Mouse (Mus musculus): ENCODE measurements around the gene Samd15. TPM values are rescaled to one million over a fixed set of nuclear protein-coding genes. Genes with fewer than 3 reads are reported as not detected.
"Not testable (repeated sequence)": the region's sequence is repeated elsewhere in the genome, so short reads cannot be mapped to it uniquely, and the experiment has no call there.

Samd15 gene
- under 1 TPM; 0.14 to 0.50 TPM for total RNA-seq (2021)
- long read RNA-seq, experiment 1: 0 reads
- long read RNA-seq, experiment 2: 0 reads

DNA sequence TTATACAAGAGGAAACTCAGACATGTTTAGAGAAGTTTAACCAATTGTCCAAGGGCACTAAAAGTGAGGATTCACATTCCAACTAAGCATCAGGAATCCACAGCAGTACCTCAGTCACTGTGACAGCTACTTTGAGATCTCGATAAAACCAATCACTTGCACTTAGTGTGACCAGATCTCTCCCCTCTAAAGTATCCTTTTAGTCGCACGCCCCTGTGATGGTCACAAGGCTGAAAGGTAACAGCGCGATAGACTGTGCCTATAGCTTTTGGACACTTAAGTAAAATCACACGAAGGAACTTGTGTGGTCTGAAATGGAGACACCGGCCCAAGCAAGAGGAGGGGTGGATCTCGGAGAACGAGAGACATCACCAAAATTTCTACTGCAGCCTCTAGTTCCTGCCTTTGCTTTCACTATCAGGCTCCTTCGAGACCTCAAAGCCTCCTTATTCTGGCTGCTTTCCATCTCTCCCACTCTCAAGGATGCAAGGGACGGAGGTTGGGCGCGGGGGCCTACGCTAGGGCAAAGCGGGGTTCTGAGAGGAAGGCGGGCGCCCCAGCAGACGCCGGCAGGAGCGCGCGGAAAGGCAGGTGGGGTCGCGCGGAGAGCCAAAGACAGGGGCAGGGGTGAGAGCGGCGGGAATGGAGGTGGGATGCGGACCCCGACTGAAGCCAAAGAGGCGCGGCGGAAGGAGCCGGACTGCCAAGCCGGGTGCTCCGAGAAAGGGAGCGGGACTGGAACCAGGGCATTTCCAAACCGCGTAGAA is at the start of gene Samd15:
Gene Samd15, plus strand, starts transcription at position 518 of the 767 bp plus-strand sequence.
- peak; percentile 32 for DNase-seq

DNA sequence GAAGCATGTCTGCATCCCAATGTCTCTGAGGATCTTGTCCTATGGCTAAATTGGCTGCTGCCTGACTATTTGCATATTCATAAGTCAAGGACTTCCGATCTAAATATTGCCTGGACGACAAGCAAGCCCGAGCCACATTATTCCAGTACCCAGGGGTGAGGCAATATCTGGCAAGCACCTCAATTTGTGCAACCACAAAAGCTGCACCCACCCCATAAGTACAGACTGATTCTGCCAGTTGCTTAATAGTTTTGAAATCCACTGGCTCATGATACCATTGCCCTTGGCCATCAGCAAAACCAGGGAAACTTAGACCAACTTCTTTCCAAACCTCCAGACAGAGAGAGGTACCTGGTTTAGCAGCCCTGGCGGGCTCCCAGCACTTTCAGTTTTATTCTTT is 45.1 kb upstream of the Samd15 start:
- not testable (repeated sequence) for DNase-seq

DNA sequence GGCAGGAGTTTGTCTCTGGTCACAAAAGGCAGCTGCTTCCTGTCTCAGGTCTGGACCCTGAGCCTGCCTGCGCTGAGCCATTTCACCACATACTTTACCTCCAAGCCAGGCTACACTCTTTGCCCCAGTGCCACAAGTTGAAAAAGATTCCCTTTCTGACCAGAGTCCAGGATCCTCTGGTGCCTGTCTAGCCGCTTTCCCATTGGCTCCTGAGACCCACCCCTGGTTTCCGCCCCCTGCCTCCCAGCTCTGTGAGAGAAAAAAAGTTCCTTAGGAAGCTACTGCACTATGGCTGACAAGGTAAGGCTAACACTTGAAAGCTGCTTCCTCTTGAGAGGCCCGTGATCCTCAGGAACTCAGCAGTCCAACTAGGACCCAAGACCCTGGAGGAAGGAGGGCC is 42.2 kb upstream of the Samd15 start:
- DNase-seq: no peak

DNA sequence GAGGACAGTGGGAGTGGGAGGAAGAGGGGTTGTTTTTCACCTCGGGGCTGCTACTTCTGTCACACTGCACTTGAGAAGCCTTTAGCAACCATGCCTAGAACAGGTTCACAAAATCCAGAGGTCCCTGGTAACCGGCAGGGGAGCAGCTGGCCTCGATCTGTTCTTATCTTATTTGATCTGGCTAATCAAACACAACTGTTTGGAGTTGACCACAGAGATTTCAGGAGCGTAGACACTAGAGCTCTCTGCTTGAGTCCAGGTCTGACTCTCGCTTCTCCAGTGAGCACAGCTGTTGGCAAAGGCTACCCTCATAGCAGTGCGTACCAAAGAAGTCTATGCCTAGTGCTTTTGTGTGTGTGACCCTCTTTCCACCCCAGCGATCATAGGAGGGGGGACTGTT is 41.4 kb upstream of the Samd15 start:
- no peak for DNase-seq

DNA sequence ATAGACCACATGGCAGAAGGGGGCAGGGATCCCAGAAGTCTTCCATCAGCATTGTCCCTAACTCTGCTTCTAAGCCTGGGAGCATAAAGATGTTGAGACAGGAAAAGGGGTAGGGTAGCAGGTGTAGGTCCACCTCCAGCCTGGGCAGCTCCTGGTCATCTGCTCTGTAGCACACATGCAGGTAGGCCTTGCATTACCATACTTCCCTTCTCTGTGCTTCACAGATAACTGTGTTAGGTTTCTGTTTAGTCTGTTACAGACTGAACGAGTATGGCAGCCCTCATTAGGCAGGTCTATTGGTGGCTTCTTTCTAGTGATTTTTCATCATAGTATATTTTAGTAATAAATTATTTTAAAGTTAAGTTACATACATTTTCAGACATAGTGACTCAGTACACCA is 39.2 kb upstream of the Samd15 start:
- DNase-seq: no peak

DNA sequence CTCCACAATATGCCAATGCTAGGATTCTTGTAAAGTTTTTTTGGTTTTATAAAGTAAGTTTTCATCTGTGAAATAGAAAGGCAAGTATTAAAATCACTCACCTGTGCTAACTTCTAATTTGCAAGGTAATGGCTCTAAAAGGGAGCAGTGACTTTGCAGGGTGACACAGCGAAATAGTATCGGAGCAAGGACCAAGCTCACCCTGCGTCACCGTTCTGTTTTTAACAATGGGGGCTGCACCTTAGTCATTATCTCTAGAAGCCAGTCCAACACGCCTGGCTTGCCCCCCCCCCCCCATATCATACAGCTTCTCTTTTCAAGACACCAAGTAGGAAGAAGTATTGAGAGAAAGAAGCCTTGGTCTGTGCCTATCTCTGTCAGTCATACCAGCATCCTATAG is 38.7 kb upstream of the Samd15 start:
- no peak for DNase-seq

DNA sequence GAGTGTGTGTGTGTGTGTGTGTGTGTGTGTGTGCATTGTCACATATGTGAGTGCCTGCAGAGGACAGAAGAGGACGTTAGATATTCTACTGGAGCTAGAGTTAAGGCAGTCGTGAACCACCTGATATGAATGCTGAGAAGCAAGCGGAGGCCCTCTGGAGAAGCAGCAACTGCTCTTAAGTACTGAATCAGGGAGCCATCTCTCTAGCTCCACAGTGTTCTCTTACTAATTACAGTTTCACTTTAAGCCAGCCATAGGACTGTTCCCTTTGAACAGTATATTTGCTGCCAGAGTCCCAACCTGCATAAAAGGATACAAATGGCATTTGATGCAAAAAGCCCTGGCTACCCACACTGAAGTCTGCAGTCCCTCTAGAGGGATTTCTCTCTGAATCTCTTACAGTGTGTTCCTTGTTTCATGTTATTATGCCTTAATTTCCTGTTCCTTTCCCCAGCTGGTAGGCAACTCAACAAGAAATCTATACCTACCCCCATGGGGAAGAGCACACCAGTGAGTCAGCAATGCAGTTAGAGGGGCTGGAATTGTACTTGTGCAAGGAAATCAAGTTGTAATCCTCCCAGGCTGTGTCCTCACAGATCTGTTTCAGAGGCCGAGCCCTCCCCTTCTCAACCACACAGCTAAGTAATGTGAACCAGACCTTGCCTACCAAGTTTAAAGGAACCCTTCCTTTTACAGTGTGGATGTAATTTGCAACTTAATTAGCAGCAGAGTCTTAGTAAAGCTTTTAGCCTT is 24.2 kb upstream of the Samd15 start:
- no peak for DNase-seq

DNA sequence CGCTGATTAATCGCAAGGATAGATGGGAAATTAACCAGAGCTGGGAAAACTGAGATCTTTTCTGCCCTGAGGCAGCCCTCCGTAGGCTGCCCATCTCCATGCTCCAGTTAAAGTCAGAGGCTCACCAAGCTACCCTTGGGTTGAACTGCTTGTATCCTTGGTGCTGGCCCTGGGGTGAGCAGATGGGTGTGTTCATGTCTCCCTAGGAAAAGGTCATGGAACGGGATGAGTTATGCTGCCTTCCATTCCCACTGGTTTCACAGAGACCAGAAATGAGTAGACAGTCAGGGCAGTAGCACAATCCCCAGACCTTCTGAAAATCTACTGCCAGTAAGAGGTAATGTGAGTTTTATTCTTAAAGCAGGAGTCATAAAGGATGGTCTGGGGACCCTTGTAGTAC is 21.9 kb upstream of the Samd15 start:
- no peak for DNase-seq

DNA sequence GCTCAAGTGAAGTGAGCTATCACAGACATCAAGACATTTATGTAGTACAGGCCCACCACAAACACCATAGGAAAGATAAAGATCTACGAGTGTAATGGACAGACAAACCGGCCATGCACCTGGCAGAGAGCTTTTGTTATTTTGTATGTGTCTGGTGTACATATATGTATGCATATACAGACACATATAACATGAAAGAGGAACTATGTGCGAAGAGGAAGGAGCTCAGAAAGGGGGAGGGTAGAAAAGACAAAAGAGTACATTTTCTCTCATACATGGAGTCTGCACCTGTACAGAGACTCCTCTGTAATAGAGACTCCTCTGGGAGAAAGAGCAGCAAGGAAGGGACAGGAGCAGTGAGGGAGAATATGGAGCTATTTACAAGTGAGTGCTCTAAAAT is 6.5 kb upstream of the Samd15 start:
- DNase-seq: no peak

DNA sequence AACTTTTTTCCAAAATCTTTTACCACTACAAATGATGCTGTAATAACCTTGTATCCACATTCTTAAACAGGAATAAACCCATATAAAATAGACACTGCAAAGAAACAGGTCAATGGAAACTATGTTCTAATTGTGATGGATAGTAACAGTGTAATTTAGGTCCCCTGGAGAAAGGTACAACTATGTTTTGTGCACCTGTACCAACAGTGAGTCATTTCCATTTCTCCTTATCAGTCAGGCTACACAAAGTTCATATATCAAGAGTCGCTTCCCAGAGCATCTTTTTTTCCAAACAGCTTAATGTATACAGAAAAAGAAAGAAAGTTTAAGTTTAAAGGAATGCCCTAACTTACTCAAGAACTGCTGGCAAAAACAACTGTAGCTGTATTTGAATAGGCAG is 4.5 kb upstream of the Samd15 start:
- no peak for DNase-seq

DNA sequence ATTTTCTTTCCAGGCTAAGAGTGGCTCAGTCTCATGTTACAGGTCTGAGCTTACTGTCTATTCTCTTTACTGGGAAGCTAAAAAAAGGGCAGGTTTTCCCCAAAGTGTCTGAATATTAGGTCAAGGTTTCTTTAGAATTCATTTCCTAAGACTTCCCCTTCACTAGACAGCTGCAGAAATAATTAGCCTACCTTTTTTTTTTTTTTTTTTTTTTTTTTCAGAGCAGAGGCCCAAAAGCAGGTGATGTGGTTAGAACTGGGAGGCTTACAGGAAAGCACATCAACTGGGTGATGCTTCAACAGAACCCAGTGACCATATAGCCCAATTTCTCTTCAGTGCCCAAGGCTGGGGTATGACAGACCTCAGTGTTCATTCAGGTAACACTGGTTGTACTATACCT is 3.2 kb upstream of the Samd15 start:
- DNase-seq: no peak

DNA sequence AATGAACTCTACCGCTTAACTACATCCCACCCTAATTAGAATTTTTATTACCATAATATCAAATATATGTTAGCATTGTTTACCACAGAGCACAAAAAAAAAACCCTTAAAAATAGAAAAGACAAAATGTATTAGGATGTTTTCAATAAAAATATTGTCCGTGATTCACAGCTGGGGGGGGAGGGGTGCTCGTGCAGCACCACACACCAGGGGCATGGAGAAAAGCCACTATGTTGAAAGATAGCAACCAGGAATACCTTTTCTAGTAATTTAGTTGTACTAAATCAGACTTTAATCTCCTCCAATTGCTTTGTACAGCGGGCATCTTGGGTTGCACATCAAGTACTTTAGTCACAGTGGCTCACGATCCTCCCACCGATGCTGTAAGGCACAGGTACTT is 731 bp upstream of the Samd15 start:
- DNase-seq: no peak

DNA sequence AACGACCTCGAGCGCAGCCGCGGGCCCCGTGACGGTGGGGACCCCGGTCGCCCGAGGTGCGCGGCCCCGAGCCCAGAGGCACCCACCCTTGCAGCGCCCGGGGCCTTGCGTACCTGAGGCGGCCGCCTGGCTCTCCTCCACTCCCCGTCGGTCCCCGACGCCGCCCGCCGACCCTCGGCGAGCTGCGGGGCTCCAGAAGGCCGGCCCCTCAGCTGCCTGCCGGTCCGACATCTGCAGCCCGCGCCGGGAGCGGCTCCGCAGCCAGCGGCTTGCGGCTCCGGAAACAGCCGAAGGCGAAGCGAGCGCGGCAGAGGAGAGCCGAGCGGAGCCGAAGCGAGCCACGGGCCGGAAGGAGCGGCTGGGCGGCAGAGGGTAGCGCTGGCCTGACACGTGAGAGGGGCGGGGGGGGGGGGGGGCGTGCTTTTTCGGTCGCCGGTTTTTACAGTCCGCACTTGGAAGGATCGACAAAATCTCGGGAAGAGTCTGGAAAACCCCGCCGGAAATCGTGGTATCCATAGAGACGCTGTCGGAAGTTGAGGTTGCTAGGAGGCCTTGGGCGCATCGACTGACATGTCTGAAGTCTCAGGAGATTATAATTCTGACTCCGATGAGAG is 557 bp downstream of the Samd15 start, which contains the start of gene Tmed8:
Gene Tmed8, minus strand, starts transcription at position 482 of the 614 bp plus-strand sequence.
- DNase-seq: peak; percentile 75

DNA sequence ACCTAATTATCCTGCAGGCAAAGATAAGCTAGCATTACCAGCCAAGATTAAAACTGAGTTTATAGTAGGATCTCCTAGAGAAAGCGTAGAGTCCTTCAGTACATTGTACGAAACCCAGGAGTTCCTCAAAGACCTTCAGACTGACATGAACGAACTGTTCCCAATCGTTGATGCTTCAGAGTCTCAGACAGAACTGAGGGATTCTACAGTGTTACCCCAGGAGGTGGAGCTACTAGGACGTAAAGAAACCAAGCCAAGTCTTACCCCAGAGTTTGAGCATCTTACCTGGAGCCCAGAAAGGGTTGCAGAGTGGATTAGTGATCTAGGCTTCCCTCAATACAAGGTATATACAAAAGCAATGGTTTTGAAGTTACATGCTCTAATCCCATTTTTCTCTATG is 2.2 kb downstream of the Samd15 start:
- no peak for DNase-seq

DNA sequence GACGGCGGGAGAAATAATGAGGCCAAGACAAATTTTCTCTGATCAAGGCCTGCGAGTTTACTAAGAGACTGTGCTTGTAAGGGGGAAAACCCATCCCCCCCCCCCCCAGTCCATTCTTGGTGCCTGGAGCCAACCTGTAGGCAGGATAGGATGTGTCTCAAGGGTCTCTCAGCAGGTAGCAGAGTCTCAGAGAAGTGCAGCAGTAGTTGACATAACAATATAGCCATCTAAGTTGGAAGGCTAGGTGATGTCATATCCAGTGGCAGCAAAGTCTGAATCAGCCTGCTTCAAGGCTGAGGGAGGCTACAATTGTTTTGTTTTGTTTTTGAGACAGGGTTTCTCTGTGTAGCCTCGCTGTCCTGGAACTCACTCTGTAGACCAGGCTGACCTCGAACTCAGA is 6.3 kb downstream of the Samd15 start:
- DNase-seq: not testable (repeated sequence)

DNA sequence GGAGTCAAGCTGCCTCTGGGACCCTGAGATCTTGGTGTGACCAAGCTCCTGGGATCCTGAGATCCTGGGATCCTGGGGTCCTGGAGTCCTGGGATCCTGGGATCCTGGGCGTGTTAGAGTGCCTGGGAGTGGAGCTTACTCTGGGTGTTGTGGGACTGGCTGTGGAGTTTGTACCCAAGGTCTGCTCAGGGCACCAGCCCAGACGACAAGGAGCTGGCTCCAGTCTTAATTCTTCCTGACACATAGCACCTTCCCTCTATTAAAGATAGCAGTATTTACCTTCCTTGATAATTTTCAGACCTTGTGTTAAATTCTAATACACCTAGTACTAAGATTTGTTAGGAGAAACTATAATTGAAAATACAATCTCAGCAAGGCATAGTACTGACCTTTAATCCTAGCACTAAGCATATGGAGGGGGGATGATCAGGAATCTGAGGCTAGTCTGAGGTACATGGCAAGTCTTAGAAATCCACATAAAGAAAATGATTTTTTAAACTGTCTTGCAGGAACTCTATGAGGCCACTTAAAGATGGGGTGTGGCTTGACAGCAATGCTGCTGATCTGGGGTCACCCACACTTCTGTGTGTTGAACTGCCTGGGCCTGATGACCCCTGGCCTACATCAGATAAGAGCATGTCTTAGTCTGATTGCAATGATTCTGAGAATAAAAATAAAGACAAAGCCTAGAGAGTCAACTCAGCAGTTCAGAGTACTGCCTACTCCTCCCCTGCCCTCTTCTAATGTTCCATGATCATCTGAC is 13.5 kb downstream of the Samd15 start:
- DNase-seq: no peak

DNA sequence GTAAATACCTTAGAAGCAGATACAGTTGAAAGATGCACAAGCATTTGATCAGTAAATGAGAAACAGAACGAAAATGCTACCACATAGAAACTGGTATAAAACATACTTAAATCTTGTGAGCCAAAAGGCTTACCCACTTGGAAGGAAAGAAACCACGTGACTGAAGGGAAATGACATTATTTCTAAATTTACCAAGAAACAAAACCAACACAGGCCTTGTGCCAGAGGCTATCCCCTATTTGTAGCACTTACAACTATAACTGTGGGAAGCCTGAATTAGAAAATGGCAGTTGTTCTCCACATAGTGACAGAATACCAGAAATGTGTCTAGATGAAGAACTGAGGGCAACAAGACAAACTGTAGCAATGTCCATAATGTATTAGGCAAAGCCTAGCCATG is 16.5 kb downstream of the Samd15 start:
- no peak for DNase-seq

DNA sequence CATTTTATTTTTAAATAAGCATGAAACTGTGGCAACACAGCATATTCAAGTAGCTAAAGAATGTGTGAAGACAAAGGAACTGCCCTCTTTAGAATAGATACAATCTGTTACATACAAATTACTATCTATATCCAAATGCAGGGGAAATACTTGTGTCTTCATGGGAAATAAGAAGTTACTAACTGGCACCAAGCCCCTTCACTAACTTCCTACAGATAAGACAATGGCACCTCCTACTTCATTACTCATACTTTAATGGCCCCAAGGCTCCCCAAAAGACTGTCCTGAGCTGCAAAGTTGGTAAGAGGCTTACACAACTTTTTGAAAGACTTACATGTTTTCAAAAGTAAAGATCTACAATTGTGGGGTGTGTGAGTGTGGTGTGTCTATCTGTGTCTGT is 18.1 kb downstream of the Samd15 start:
- no peak for DNase-seq

DNA sequence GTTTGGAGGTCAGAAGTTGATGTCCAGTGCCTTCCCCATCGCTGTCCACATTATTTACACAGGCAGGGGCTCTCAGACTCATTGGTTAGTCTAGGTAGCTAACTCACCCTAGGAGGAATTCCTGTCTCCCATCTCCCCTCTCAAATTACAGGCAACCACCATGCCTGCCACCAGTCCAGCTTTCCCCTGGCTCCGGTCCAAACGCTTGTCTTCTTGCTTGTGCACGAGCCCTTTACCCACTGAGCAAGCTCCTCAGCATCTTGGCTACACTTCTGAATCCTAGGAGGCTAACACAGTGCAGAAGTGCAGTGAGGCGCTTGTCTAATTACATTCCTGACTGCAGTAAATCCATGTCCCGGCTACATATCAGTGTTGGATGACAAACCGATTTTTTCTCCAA is 19.8 kb downstream of the Samd15 start:
- DNase-seq: peak; percentile 43

DNA sequence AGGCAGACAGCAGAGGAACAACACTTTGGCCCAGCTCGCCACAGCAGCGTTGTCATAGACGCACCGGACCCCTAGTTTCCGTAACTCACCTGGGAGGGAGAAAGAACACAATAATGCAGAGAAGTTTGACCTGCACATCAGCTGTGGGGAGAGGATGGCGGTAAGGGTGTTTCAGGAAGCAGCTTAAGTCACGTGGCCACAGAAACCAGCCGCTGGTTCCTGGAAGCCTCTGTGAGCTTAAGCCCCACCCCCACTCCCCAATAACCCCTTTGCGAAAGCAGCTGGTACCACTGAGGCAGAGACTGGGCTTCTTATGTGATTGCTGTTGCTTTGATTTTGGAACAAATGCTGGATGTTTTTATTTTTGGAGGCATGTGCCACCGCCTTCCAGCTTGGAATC is 25.4 kb downstream of the Samd15 start:
- no peak for DNase-seq

DNA sequence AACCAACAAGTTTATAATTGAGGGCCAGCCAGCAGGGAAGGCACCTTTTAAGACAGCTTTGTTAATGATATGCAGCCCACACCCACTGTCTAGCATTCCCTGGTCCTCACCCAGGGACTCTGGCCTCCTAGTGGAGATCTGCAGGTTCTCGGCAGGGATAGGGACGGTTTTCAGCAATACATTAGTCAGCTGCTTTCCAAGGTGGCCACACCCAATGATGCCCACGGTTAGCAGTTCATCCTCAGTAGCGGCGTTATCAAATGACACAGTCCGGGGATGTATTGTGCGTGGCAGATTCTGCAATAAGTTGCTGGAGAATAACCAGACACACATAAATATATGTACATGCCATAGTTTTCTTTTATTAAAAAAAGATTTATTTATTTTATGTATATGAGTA is 27.3 kb downstream of the Samd15 start:
- no peak for DNase-seq

DNA sequence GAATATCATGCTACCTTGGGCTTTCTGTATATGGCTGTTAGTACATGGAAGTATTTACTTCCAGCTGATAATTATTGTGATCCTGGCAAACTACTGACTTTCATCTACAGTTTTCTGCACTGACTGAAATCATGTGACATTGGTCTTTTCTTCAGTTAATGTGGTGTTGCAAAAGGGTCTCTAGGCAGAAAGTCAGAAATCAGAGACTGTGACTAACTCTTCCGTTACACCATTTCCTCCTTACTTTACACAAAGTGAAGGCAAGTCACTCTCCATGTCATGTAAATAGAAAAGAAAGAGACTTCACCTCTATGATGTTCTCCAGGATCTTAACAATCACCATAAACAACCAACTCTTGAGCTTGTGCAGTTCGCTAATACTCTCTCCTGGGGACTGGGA is 30.1 kb downstream of the Samd15 start:
- no peak for DNase-seq

All from gastrocnemius, postnatal 10 days (tissue).